Comparison of ENCODE assay signal across 8 mouse cellular contexts in genomic region chr11:117238169-117238568, GRCm38 (mm10). TPM values are rescaled to one million over a fixed set of nuclear protein-coding genes. Genes with fewer than 3 reads are reported as not detected.
DNase-seq lines count a peak whose midpoint lies in the region; ATAC-seq lines count a peak whose summit lies in the region.

No protein-coding gene starts in this region.

- DNase-seq in R1 (ENCODE audit: low read depth, low spot score) = peak; percentile 87
- peak; percentile 95 to 98 for DNase-seq in cerebellum, postnatal 10 days
- peak; percentile 95 to 99 for DNase-seq in frontal cortex, postnatal 25 days (ENCODE audit: low spot score in 2 of 2)
- peak; percentile 90 to 94 for DNase-seq in layer of hippocampus, postnatal 36 days
- DNase-seq in right cerebral cortex, postnatal 10 days (ENCODE audit: low spot score in 2 of 2) = peak; percentile 91 to 94
- DNase-seq in urinary bladder, postnatal 14 days (ENCODE audit: low spot score) = peak; percentile 92

- H3K36me3 ChIP-seq in hindbrain, embryonic 16.5 days (ENCODE audit: control insufficient read depth, insufficient read depth, low read length) = no peaks in the 10 kb centered on the region

- no peak overlapping the region for H3K27ac ChIP-seq in hindbrain, embryonic 16.5 days (ENCODE audit: low read depth, low read length)

- H3K27me3 ChIP-seq in hindbrain, embryonic 16.5 days (replicated peaks; ENCODE audit: control insufficient read depth, insufficient read depth, low read length) = no peaks in the 10 kb centered on the region

- no peak overlapping the region for H3K4me3 ChIP-seq in hindbrain, embryonic 16.5 days (ENCODE audit: low read length)

- H3K4me2 ChIP-seq in hindbrain, embryonic 16.5 days (ENCODE audit: low read length) = no peak overlapping the region

- peak; percentile 68 for ATAC-seq in hindbrain, embryonic 16.5 days
- ATAC-seq in megakaryocyte progenitor cell, adult 5-6 weeks (replicated peaks; ENCODE audit: poor library complexity) = peak; percentile 73

- no peaks in the 10 kb centered on the region for H3K9me3 ChIP-seq in hindbrain, embryonic 16.5 days (ENCODE audit: control insufficient read depth, low read length)

- H3K9ac ChIP-seq in hindbrain, embryonic 16.5 days (ENCODE audit: low read depth, low read length) = no peak overlapping the region; the same call in 1 of the 2 replicates

- H3K4me1 ChIP-seq in hindbrain, embryonic 16.5 days (ENCODE audit: control insufficient read depth, insufficient read depth, low read depth, low read length) = peaks cover 11% of the 10 kb centered on the region

- WGBS in hindbrain, embryonic 16.5 days = 4% methylated on average over 4 of the region's 4 CpGs

RNA-seq across cellular contexts. Expression of gene Sept9, which starts 38.7 kb away (rescaled TPM):
- 109 and 124 TPM in 2 replicates for polyA plus RNA-seq in hindbrain, embryonic 16.5 days (2015; fragmentation: Nextera tagmentation; extraction: Ambion mirVana)
- total RNA-seq in layer of hippocampus, postnatal 36 days (2021) = 100 to 1,000 TPM; 106 to 110 TPM
- total RNA-seq in megakaryocyte progenitor cell, adult 5-6 weeks (2015) = 73.7 and 81.7 TPM in 2 replicates
- 140 and 159 TPM in 2 replicates for total RNA-seq in megakaryocyte progenitor cell, adult 5-6 weeks (2017)
